Mouse (Mus musculus) MEL (cell line): ENCODE data around the gene Nqo1. TPM values are rescaled to one million over a fixed set of nuclear protein-coding genes. Genes with fewer than 3 reads are reported as not detected.

Experiments used
- DNase-seq: peaks from one replicate; pipeline ENCODE4 v3.0.0; 2011; ENCODE audit warnings: low read depth, low spot score
- H3K27ac ChIP-seq: 2 replicates; pipeline ENCODE4 v1.5.1; 2012; ENCODE audit warnings: low read depth, mild to moderate bottlenecking, control low read depth, low read length, moderate library complexity; ENCODE audit not compliant: control insufficient read depth
- H3K27me3 ChIP-seq, 2 experiments: fragments of 150-350 bp in 1 of 2; sonication (generic) in 1 of 2; 2 replicates each; pipeline ENCODE4 v1.6.1; 2012; ENCODE audit warnings: low read length in 2 of 2, mild to moderate bottlenecking in 2 of 2, improper control_type of control experiment in 1 of 2, moderate library complexity in 1 of 2; ENCODE audit not compliant: insufficient read depth in 2 of 2, control insufficient read depth in 1 of 2
- H3K36me3 ChIP-seq, 2 experiments: 2 replicates each; pipeline ENCODE4 v1.6.1; 2012 to 2014; ENCODE audit warnings: low read length in 2 of 2, improper control_type of control experiment in 1 of 2, inconsistent platforms in 1 of 2, mild to moderate bottlenecking in 1 of 2; ENCODE audit not compliant: insufficient read depth in 2 of 2, control insufficient read depth in 1 of 2
- H3K4me1 ChIP-seq, 2 experiments: fragments of 150-350 bp in 1 of 2; sonication (generic) in 1 of 2; 2 replicates each; pipeline ENCODE4 v1.6.1; 2012; ENCODE audit warnings: low read length in 2 of 2, improper control_type of control experiment in 1 of 2, mild to moderate bottlenecking in 1 of 2; ENCODE audit not compliant: insufficient read depth in 2 of 2, control insufficient read depth in 1 of 2
- H3K4me3 ChIP-seq, 2 experiments: fragments of 150-350 bp in 1 of 2; sonication (generic) in 1 of 2; 2 replicates each; pipeline ENCODE4 v1.5.1; 2012; ENCODE audit warnings: low read depth in 2 of 2, low read length in 2 of 2, mild to moderate bottlenecking in 2 of 2, moderate library complexity in 2 of 2, control low read depth in 1 of 2, improper control_type of control experiment in 1 of 2; ENCODE audit not compliant: control insufficient read depth in 1 of 2, insufficient read depth in 1 of 2
- H3K79me2 ChIP-seq: 2 replicates; pipeline ENCODE4 v1.6.1; 2012; ENCODE audit warnings: mild to moderate bottlenecking, low read length, moderate library complexity; ENCODE audit not compliant: control insufficient read depth, poor library complexity, insufficient read depth
- H3K9ac ChIP-seq: 2 replicates; pipeline ENCODE4 v1.6.1; 2012; ENCODE audit warnings: low read depth, mild to moderate bottlenecking, control low read depth, low read length, moderate library complexity; ENCODE audit not compliant: control insufficient read depth, poor library complexity, severe bottlenecking
- H3K9me3 ChIP-seq: fragments of 150-350 bp; sonication (generic); replicated peaks from 2 replicates; pipeline ENCODE4 v1.6.1; 2012; ENCODE audit warnings: mild to moderate bottlenecking, low read length, improper control_type of control experiment, moderate library complexity; ENCODE audit not compliant: insufficient read depth
- BHLHE40 ChIP-seq: IDR thresholded peaks from 2 replicates; pipeline ENCODE4 v1.6.1; 2012; ENCODE audit warnings: low read depth, mild to moderate bottlenecking, inconsistent platforms, low read length, improper control_type of control experiment, borderline replicate concordance
- CHD1 ChIP-seq: IDR thresholded peaks from 2 replicates; pipeline ENCODE4 v1.6.1; 2012; ENCODE audit warnings: low read depth, mild to moderate bottlenecking, inconsistent platforms, low read length, improper control_type of control experiment
- ELF1 ChIP-seq: IDR thresholded peaks from 2 replicates; pipeline ENCODE4 v1.6.1; 2014; ENCODE audit warnings: low read depth, mild to moderate bottlenecking, inconsistent platforms, low read length, improper control_type of control experiment, moderate library complexity
- EP300 ChIP-seq, 2 experiments: IDR thresholded peaks; 2 replicates each; pipeline ENCODE4 v1.6.1; 2011; ENCODE audit warnings: improper control_type of control experiment in 2 of 2, low read length in 2 of 2, low read depth in 1 of 2, mild to moderate bottlenecking in 1 of 2
- ETS1 ChIP-seq: IDR thresholded peaks from 2 replicates; pipeline ENCODE4 v1.6.1; 2012; ENCODE audit warnings: low read depth, mild to moderate bottlenecking, inconsistent platforms, low read length, improper control_type of control experiment, moderate library complexity
- GABPA ChIP-seq: IDR thresholded peaks from 2 replicates; pipeline ENCODE4 v1.6.1; 2012; ENCODE audit warnings: low read depth, mild to moderate bottlenecking, inconsistent platforms, low read length, improper control_type of control experiment, moderate library complexity
- HCFC1 ChIP-seq: IDR thresholded peaks from 2 replicates; pipeline ENCODE4 v1.6.1; 2012; ENCODE audit warnings: low read depth, mild to moderate bottlenecking, inconsistent platforms, low read length, improper control_type of control experiment, moderate library complexity
- JUND ChIP-seq: IDR thresholded peaks from 2 replicates; pipeline ENCODE4 v1.6.1; 2011; ENCODE audit warnings: low read depth, mild to moderate bottlenecking, improper control_type of control experiment, low read length
- KAT2A ChIP-seq: conservative IDR thresholded peaks from 2 replicates; pipeline ENCODE4 v1.6.1; 2012; ENCODE audit warnings: low read depth, low read length, improper control_type of control experiment, inconsistent platforms
- MAX ChIP-seq: IDR thresholded peaks from 2 replicates; pipeline ENCODE4 v1.6.1; 2011; ENCODE audit warnings: low read length, improper control_type of control experiment
- MEF2A ChIP-seq: IDR thresholded peaks from 2 replicates; pipeline ENCODE4 v1.6.1; 2014; ENCODE audit warnings: low read depth, mild to moderate bottlenecking, inconsistent platforms, low read length, improper control_type of control experiment; ENCODE audit not compliant: poor library complexity, insufficient replicate concordance, severe bottlenecking; ENCODE audit errors: extremely low read depth
- MXI1 ChIP-seq: IDR thresholded peaks from 2 replicates; pipeline ENCODE4 v1.6.1; 2011; ENCODE audit warnings: mild to moderate bottlenecking, low read depth, low read length, improper control_type of control experiment
- MYC ChIP-seq: IDR thresholded peaks from 2 replicates; pipeline ENCODE4 v1.6.1; 2011; ENCODE audit warnings: low read depth, mild to moderate bottlenecking, low read length, improper control_type of control experiment, moderate library complexity
- NELFE ChIP-seq: IDR thresholded peaks from 2 replicates; pipeline ENCODE4 v1.6.1; 2011; ENCODE audit warnings: low read depth, low read length, improper control_type of control experiment
- NRF1 ChIP-seq: IDR thresholded peaks from 2 replicates; pipeline ENCODE4 v1.6.1; 2014; ENCODE audit warnings: low read depth, mild to moderate bottlenecking, inconsistent platforms, low read length, improper control_type of control experiment, moderate library complexity; ENCODE audit not compliant: poor library complexity, insufficient read depth, severe bottlenecking
- RCOR1 ChIP-seq: IDR thresholded peaks from 2 replicates; pipeline ENCODE4 v1.6.1; 2012; ENCODE audit warnings: low read depth, mild to moderate bottlenecking, inconsistent platforms, low read length, improper control_type of control experiment
- SIN3A ChIP-seq: IDR thresholded peaks from 2 replicates; pipeline ENCODE4 v1.6.1; 2012; ENCODE audit warnings: low read length, improper control_type of control experiment, inconsistent platforms
- TBP ChIP-seq: IDR thresholded peaks from 2 replicates; pipeline ENCODE4 v1.8.0; 2011; ENCODE audit warnings: low read depth, low read length, improper control_type of control experiment
- UBTF ChIP-seq: IDR thresholded peaks from 2 replicates; pipeline ENCODE4 v1.6.1; 2012; ENCODE audit warnings: low read depth, mild to moderate bottlenecking, inconsistent platforms, low read length, improper control_type of control experiment, moderate library complexity, borderline replicate concordance; ENCODE audit not compliant: insufficient read depth
- USF1 ChIP-seq: IDR thresholded peaks from 2 replicates; pipeline ENCODE4 v1.6.1; 2014; ENCODE audit warnings: low read depth, mild to moderate bottlenecking, inconsistent platforms, low read length, improper control_type of control experiment, moderate library complexity
- ZKSCAN1 ChIP-seq: IDR thresholded peaks from 2 replicates; pipeline ENCODE4 v1.6.1; 2012; ENCODE audit warnings: low read depth, mild to moderate bottlenecking, inconsistent platforms, low read length, improper control_type of control experiment, moderate library complexity
- polyA plus RNA-seq, 2 experiments: library from polyadenylated mRNA; stranded (reverse) in 1 of 2; unstranded in 1 of 2; fragments of >175 nt in 1 of 2; fragments of >200 nt in 1 of 2; gene quantifications; 2 replicates each; pipeline versions ENCODE4 v1.2.1 to v1.2.4; 2012; ENCODE audit warnings: low replicate concordance in 2 of 2, low read depth in 1 of 2; ENCODE audit not compliant: insufficient read length in 2 of 2, insufficient read depth in 1 of 2, missing spikeins in 1 of 2
- total RNA-seq: library from RNA; depleted of rRNA; stranded (reverse); fragments of 300-350 nt; gene quantifications from 2 replicates; pipeline ENCODE4 v1.2.3, GENCODE M21; 2012

The Nqo1 gene
- total and polyA plus RNA-seq, 3 experiments, result 8.0 to 8.8 TPM; not detected in 1

GRCm38 (mm10) chr8:107435421-107435961 lies 32.5 kb upstream of the Nqo1 start:
- peaks cover 0 to 5% of the 10 kb centered on the region in 2 experiments; a peak in 1 of 4 replicates for H3K27me3 ChIP-seq
- no peak for DNase-seq

GRCm38 (mm10) chr8:107430821-107431220 lies 27.8 kb upstream of the Nqo1 start:
- Histone ChIP-seq H3K79me2 (no peaks in the 10 kb centered on the region), H3K4me3 (no peak overlapping the region), H3K36me3 (peaks cover 0 to 3% of the 10 kb centered on the region in 2 experiments; a peak in 1 of 4 replicates), H3K27me3 (peaks cover 4 to 8% of the 10 kb centered on the region in 2 experiments; a peak in 3 of 4 replicates), H3K9ac (no peak overlapping the region), H3K27ac (no peak overlapping the region), H3K4me1 (peaks cover 0 to 3% of the 10 kb centered on the region in 2 experiments; a peak in 2 of 4 replicates), H3K9me3 (no peaks in the 10 kb centered on the region)
- TF ChIP-seq JUND (no peak), ETS1 (no peak), HCFC1 (no peak), MXI1 (no peak), MYC (no peak), GABPA (no peak), BHLHE40 (no peak), USF1 (no peak), CHD1 (no peak), NELFE (no peak), RCOR1 (no peak), TBP (no peak), MEF2A (no peak), ELF1 (no peak), UBTF (no peak), KAT2A (no peak), ZKSCAN1 (no peak), NRF1 (no peak), EP300 (IDR thresholded peaks at IDR 0.05; ENCODE audit: low read depth in 1 of 2, low read length in 2 of 2) (no peak)
- no peak for DNase-seq

More at GRCm38 (mm10) chr8:107435421-107435961, 32.5 kb upstream of the Nqo1 start:
- peak overlapping the region; percentile 72 to 91 for H3K4me3 ChIP-seq
- H3K9me3 ChIP-seq, result no peaks in the 10 kb centered on the region
- TF ChIP-seq NRF1, result no peak
- TF ChIP-seq ZKSCAN1, result no peak
- no peak for TF ChIP-seq SIN3A
- peak; percentile 8; the same call in 1 of the 2 replicates for TF ChIP-seq MAX
- TF ChIP-seq, all 39 proteins: peak for 1
- peak overlapping the region; percentile 97 for H3K9ac ChIP-seq
- peaks cover 0 to 11% of the 10 kb centered on the region in 2 experiments; a peak in 2 of 4 replicates for H3K36me3 ChIP-seq
- peak overlapping the region; percentile 90 for H3K27ac ChIP-seq
- peaks cover 6% of the 10 kb centered on the region; the same call in 1 of the 2 replicates for H3K79me2 ChIP-seq
- peaks cover 3 to 14% of the 10 kb centered on the region in 2 experiments for H3K4me1 ChIP-seq
